Mouse (Mus musculus): ENCODE data around the gene Lrrc71. TPM values are rescaled to one million over a fixed set of nuclear protein-coding genes. Genes with fewer than 3 reads are reported as not detected.
A peak's percentile ranks its signal among the peaks of the same experiment; 100 is the strongest.

Gene Lrrc71
- polyA plus RNA-seq, 1 experiment = 15.4 TPM

- no peak overlapping the region for H3K4me3 ChIP-seq (replicated peaks; ENCODE audit: extremely low read depth, low read depth, low read length)
- 90% methylated on average over 13 of the region's 13 CpGs for WGBS
- DNase-seq = no peak
- no peak for TF ChIP-seq POLR2A (IDR thresholded peaks at IDR 0.05; ENCODE audit: borderline replicate concordance, extremely low read depth, low read depth, low read length)
- no peak for TF ChIP-seq CTCF (IDR thresholded peaks at IDR 0.05; ENCODE audit: insufficient read depth, low read length)
- H3K4me1 ChIP-seq (ENCODE audit: control insufficient read depth, insufficient read depth, low read length) = peaks cover 2% of the 10 kb centered on the region; the same call in 1 of the 2 replicates
Measured at GRCm38 (mm10) chr3:87753829-87754228, 5.4 kb upstream of the Lrrc71 start.

- TF ChIP-seq POLR2A (IDR thresholded peaks at IDR 0.05; ENCODE audit: borderline replicate concordance, extremely low read depth, low read depth, low read length) = no peak
- TF ChIP-seq CTCF (IDR thresholded peaks at IDR 0.05; ENCODE audit: insufficient read depth, low read length) = no peak
- H3K4me3 ChIP-seq (replicated peaks; ENCODE audit: extremely low read depth, low read depth, low read length) = no peak overlapping the region
- no peak for DNase-seq
- WGBS = 87% methylated on average over 3 of the region's 3 CpGs
- peaks cover 2% of the 10 kb centered on the region; the same call in 1 of the 2 replicates for H3K4me1 ChIP-seq (ENCODE audit: control insufficient read depth, insufficient read depth, low read length)
Measured at GRCm38 (mm10) chr3:87752567-87752966, 4.1 kb upstream of the Lrrc71 start.

- Histone ChIP-seq H3K4me1 (ENCODE audit: control insufficient read depth, insufficient read depth, low read length) (0 out of 2 replicates have a peak, but pooled peaks cover 5% of the 10 kb centered on the region), H3K4me3 (replicated peaks; ENCODE audit: extremely low read depth, low read depth, low read length) (no peak overlapping the region)
- no peak for DNase-seq
- TF ChIP-seq POLR2A (IDR thresholded peaks at IDR 0.05; ENCODE audit: borderline replicate concordance, extremely low read depth, low read depth, low read length) = no peak
- TF ChIP-seq CTCF (IDR thresholded peaks at IDR 0.05; ENCODE audit: insufficient read depth, low read length) = no peak
- WGBS = 93% methylated on average over 12 of the region's 12 CpGs
Measured at GRCm38 (mm10) chr3:87749977-87750376, 1.6 kb upstream of the Lrrc71 start.

- 0 out of 2 replicates have a peak, but pooled peaks cover 5% of the 10 kb centered on the region for H3K4me1 ChIP-seq (ENCODE audit: control insufficient read depth, insufficient read depth, low read length)
- DNase-seq = no peak
- 21% methylated on average over 5 of the region's 5 CpGs for WGBS
Measured at GRCm38 (mm10) chr3:87749036-87749435, 611 bp upstream of the Lrrc71 start.

GRCm38 (mm10) chr3:87745036-87745659 is 3.3 kb downstream of the Lrrc71 start:
- no peak for DNase-seq
- Histone ChIP-seq H3K4me1 (ENCODE audit: control insufficient read depth, insufficient read depth, low read length) (0 out of 2 replicates have a peak, but pooled peaks cover 5% of the 10 kb centered on the region), H3K4me3 (replicated peaks; ENCODE audit: extremely low read depth, low read depth, low read length) (no peak overlapping the region)
- TF ChIP-seq CTCF (IDR thresholded peaks at IDR 0.05; ENCODE audit: insufficient read depth, low read length) = no peak
- no peak for TF ChIP-seq POLR2A (IDR thresholded peaks at IDR 0.05; ENCODE audit: borderline replicate concordance, extremely low read depth, low read depth, low read length)
- 27% methylated on average over 18 of the region's 18 CpGs for WGBS

More at GRCm38 (mm10) chr3:87749036-87749435, 611 bp upstream of the Lrrc71 start:
- no peak overlapping the region for H3K4me3 ChIP-seq (replicated peaks; ENCODE audit: extremely low read depth, low read depth, low read length)
- TF ChIP-seq POLR2A (IDR thresholded peaks at IDR 0.05; ENCODE audit: borderline replicate concordance, extremely low read depth, low read depth, low read length) (no peak), CTCF (IDR thresholded peaks at IDR 0.05; ENCODE audit: insufficient read depth, low read length) (peak; percentile 92)

- no peak for DNase-seq
- Histone ChIP-seq H3K4me3 (replicated peaks; ENCODE audit: extremely low read depth, low read depth, low read length) (no peak overlapping the region), H3K4me1 (ENCODE audit: control insufficient read depth, insufficient read depth, low read length) (0 out of 2 replicates have a peak, but pooled peaks cover 5% of the 10 kb centered on the region)
- 69% methylated on average over 4 of the region's 4 CpGs for WGBS
- TF ChIP-seq POLR2A (IDR thresholded peaks at IDR 0.05; ENCODE audit: borderline replicate concordance, extremely low read depth, low read depth, low read length) = no peak
- no peak for TF ChIP-seq CTCF (IDR thresholded peaks at IDR 0.05; ENCODE audit: insufficient read depth, low read length)
Measured at GRCm38 (mm10) chr3:87743927-87744326, 4.5 kb downstream of the Lrrc71 start.

GRCm38 (mm10) chr3:87742735-87743134 is 5.7 kb downstream of the Lrrc71 start:
- 75% methylated on average over 16 of the region's 16 CpGs for WGBS
- no peak for DNase-seq
- TF ChIP-seq POLR2A (IDR thresholded peaks at IDR 0.05; ENCODE audit: borderline replicate concordance, extremely low read depth, low read depth, low read length) (no peak), CTCF (IDR thresholded peaks at IDR 0.05; ENCODE audit: insufficient read depth, low read length) (no peak)
- H3K4me1 ChIP-seq (ENCODE audit: control insufficient read depth, insufficient read depth, low read length) = 0 out of 2 replicates have a peak, but pooled peaks cover 5% of the 10 kb centered on the region
- H3K4me3 ChIP-seq (replicated peaks; ENCODE audit: extremely low read depth, low read depth, low read length) = no peak overlapping the region

- TF ChIP-seq CTCF (IDR thresholded peaks at IDR 0.05; ENCODE audit: insufficient read depth, low read length) (no peak), POLR2A (IDR thresholded peaks at IDR 0.05; ENCODE audit: borderline replicate concordance, extremely low read depth, low read depth, low read length) (no peak)
- 69% methylated on average over 3 of the region's 3 CpGs for WGBS
- Histone ChIP-seq H3K4me1 (ENCODE audit: control insufficient read depth, insufficient read depth, low read length) (0 out of 2 replicates have a peak, but pooled peaks cover 5% of the 10 kb centered on the region), H3K4me3 (replicated peaks; ENCODE audit: extremely low read depth, low read depth, low read length) (no peak overlapping the region)
- no peak for DNase-seq
Measured at GRCm38 (mm10) chr3:87742013-87742412, 6.4 kb downstream of the Lrrc71 start.

- no peaks in the 10 kb centered on the region for H3K4me1 ChIP-seq (ENCODE audit: control insufficient read depth, insufficient read depth, low read length)
- WGBS = 68% methylated on average over 5 of the region's 5 CpGs
- DNase-seq = no peak
- no peak overlapping the region for H3K4me3 ChIP-seq (replicated peaks; ENCODE audit: extremely low read depth, low read depth, low read length)
- no peak for TF ChIP-seq POLR2A (IDR thresholded peaks at IDR 0.05; ENCODE audit: borderline replicate concordance, extremely low read depth, low read depth, low read length)
- TF ChIP-seq CTCF (IDR thresholded peaks at IDR 0.05; ENCODE audit: insufficient read depth, low read length) = no peak
Measured at GRCm38 (mm10) chr3:87738906-87739305, 9.5 kb downstream of the Lrrc71 start.

GRCm38 (mm10) chr3:87735335-87735734 is 13.1 kb downstream of the Lrrc71 start:
- no peak overlapping the region for H3K4me3 ChIP-seq (replicated peaks; ENCODE audit: extremely low read depth, low read depth, low read length)
- WGBS = 64% methylated on average over 9 of the region's 9 CpGs
- no peak for DNase-seq
- no peaks in the 10 kb centered on the region for H3K4me1 ChIP-seq (ENCODE audit: control insufficient read depth, insufficient read depth, low read length)
- TF ChIP-seq CTCF (IDR thresholded peaks at IDR 0.05; ENCODE audit: insufficient read depth, low read length) (no peak), POLR2A (IDR thresholded peaks at IDR 0.05; ENCODE audit: borderline replicate concordance, extremely low read depth, low read depth, low read length) (no peak)

All from lung, adult 2 months (tissue).